Mouse (Mus musculus) intestine, embryonic 15.5 days (tissue): ENCODE data around the gene Sptbn4. TPM values are rescaled to one million over a fixed set of nuclear protein-coding genes. Genes with fewer than 3 reads are reported as not detected.

ENCODE experiments used
- ATAC-seq: fragments of 200-750 bp; cut with Nextera tagmentation; 2 replicates; pipeline ENCODE4 v1.8.0; 2017; ENCODE audit warnings: moderate TSS enrichment, moderate library complexity
- H3K27ac ChIP-seq: fragments of 300-500 bp; sonication (generic); 2 replicates; pipeline ENCODE4 v1.5.1; 2015; ENCODE audit warnings: mild to moderate bottlenecking, inconsistent platforms
- H3K27me3 ChIP-seq: fragments of 300-500 bp; sonication (generic); replicated peaks from 2 replicates; pipeline ENCODE4 v1.6.1; 2015; ENCODE audit warnings: inconsistent platforms
- H3K36me3 ChIP-seq: fragments of 300-500 bp; sonication (generic); 2 replicates; pipeline ENCODE4 v1.6.1; 2015; ENCODE audit warnings: inconsistent platforms
- H3K4me1 ChIP-seq: fragments of 300-500 bp; sonication (generic); replicated peaks from 2 replicates; pipeline ENCODE4 v1.6.1; 2015; ENCODE audit warnings: inconsistent platforms
- H3K4me2 ChIP-seq: fragments of 300-500 bp; sonication (generic); replicated peaks from 2 replicates; pipeline ENCODE4 v1.6.1; 2015; ENCODE audit warnings: mild to moderate bottlenecking, inconsistent platforms
- H3K4me3 ChIP-seq: fragments of 300-500 bp; sonication (generic); replicated peaks from 2 replicates; pipeline ENCODE4 v1.5.1; 2015; ENCODE audit warnings: inconsistent platforms
- H3K9ac ChIP-seq: fragments of 300-500 bp; sonication (generic); 2 replicates; pipeline ENCODE4 v1.6.1; 2015; ENCODE audit warnings: inconsistent platforms
- H3K9me3 ChIP-seq: fragments of 300-500 bp; sonication (generic); 2 replicates; pipeline ENCODE4 v1.6.1; 2016; ENCODE audit warnings: inconsistent platforms
- WGBS: fragments of 180-500 bp; shearing (Covaris S2); methylation state at CpG from one replicate; pipeline ENCODE4 v1.1.7; 2015; 5-methylcytosine and 5-hydroxymethylcytosine counted together
- polyA plus RNA-seq: library from polyadenylated mRNA; unstranded; fragments of >200 nt; fragmentation: Nextera tagmentation; extraction: Ambion mirVana; gene quantifications from 2 replicates; pipeline ENCODE4 v1.2.1, GENCODE M21; 2015

Sptbn4 gene
- polyA plus RNA-seq, 1 experiment from 2014 or later, result 0.33 TPM

- Histone ChIP-seq H3K36me3 (no peaks in the 10 kb centered on the region), H3K4me3 (peak overlapping the region; percentile 58), H3K9ac (peak overlapping the region; percentile 62), H3K4me2 (peak overlapping the region; percentile 95), H3K4me1 (peaks cover 23% of the 10 kb centered on the region), H3K9me3 (no peaks in the 10 kb centered on the region), H3K27me3 (peaks cover 14% of the 10 kb centered on the region), H3K27ac (peak overlapping the region; percentile 38; the same call in 1 of the 2 replicates)
- ATAC-seq, result peak; percentile 16; the same call in 1 of the 2 replicates
- WGBS, result 58% methylated on average over 15 of the region's 15 CpGs
Measured at GRCm38 (mm10) chr7:27448421-27449206, 1.1 kb upstream of the Sptbn4 start.

- WGBS, result 9% methylated on average over 40 of the region's 53 CpGs
- peaks cover 14% of the 10 kb centered on the region for H3K27me3 ChIP-seq
- no peak overlapping the region for H3K27ac ChIP-seq
- H3K4me1 ChIP-seq, result peaks cover 23% of the 10 kb centered on the region
- no peaks in the 10 kb centered on the region for H3K9me3 ChIP-seq
- ATAC-seq, result peak; percentile 14
- H3K36me3 ChIP-seq, result no peaks in the 10 kb centered on the region
- H3K4me2 ChIP-seq, result peak overlapping the region; percentile 99
- H3K4me3 ChIP-seq, result peak overlapping the region; percentile 51
- H3K9ac ChIP-seq, result peak overlapping the region; percentile 51
Measured at GRCm38 (mm10) chr7:27446521-27447418, 716 bp downstream of the Sptbn4 start.

GRCm38 (mm10) chr7:27446051-27446450 lies 1.4 kb downstream of the Sptbn4 start:
- WGBS, result 8% methylated on average over 18 of the region's 18 CpGs
- Histone ChIP-seq H3K9me3 (no peaks in the 10 kb centered on the region), H3K4me1 (peaks cover 23% of the 10 kb centered on the region), H3K27ac (no peak overlapping the region), H3K9ac (peak overlapping the region; percentile 51), H3K36me3 (no peaks in the 10 kb centered on the region), H3K4me2 (peak overlapping the region; percentile 99), H3K27me3 (peaks cover 14% of the 10 kb centered on the region), H3K4me3 (peak overlapping the region; percentile 51)
- no peak for ATAC-seq

GRCm38 (mm10) chr7:27440014-27440413 lies 7.5 kb downstream of the Sptbn4 start:
- no peaks in the 10 kb centered on the region for H3K36me3 ChIP-seq
- no peaks in the 10 kb centered on the region for H3K4me1 ChIP-seq
- no peak overlapping the region for H3K9ac ChIP-seq
- no peaks in the 10 kb centered on the region for H3K27me3 ChIP-seq
- H3K27ac ChIP-seq, result no peak overlapping the region
- H3K4me2 ChIP-seq, result no peak overlapping the region
- H3K9me3 ChIP-seq, result no peaks in the 10 kb centered on the region
- H3K4me3 ChIP-seq, result no peak overlapping the region
- 78% methylated on average over 4 of the region's 4 CpGs for WGBS
- ATAC-seq, result no peak

- H3K9me3 ChIP-seq, result no peaks in the 10 kb centered on the region
- no peak for ATAC-seq
- no peaks in the 10 kb centered on the region for H3K4me1 ChIP-seq
- no peak overlapping the region for H3K4me3 ChIP-seq
- no peak overlapping the region for H3K27ac ChIP-seq
- peaks cover 17% of the 10 kb centered on the region; the same call in 1 of the 2 replicates for H3K27me3 ChIP-seq
- no peak overlapping the region for H3K4me2 ChIP-seq
- no peak overlapping the region for H3K9ac ChIP-seq
- 57% methylated on average over 5 of the region's 5 CpGs for WGBS
- no peaks in the 10 kb centered on the region for H3K36me3 ChIP-seq
Measured at GRCm38 (mm10) chr7:27437544-27437943, 9.9 kb downstream of the Sptbn4 start.

GRCm38 (mm10) chr7:27433794-27434193 lies 13.7 kb downstream of the Sptbn4 start:
- Histone ChIP-seq H3K27ac (no peak overlapping the region), H3K36me3 (no peaks in the 10 kb centered on the region), H3K4me3 (no peak overlapping the region), H3K9ac (no peak overlapping the region), H3K4me2 (no peak overlapping the region), H3K9me3 (no peaks in the 10 kb centered on the region), H3K27me3 (peaks cover 17% of the 10 kb centered on the region; the same call in 1 of the 2 replicates), H3K4me1 (no peaks in the 10 kb centered on the region)
- WGBS, result 6% methylated on average over 10 of the region's 10 CpGs
- peak; percentile 58 for ATAC-seq

- WGBS, result 29% methylated on average over 10 of the region's 10 CpGs
- no peak overlapping the region for H3K9ac ChIP-seq
- H3K4me1 ChIP-seq, result no peaks in the 10 kb centered on the region
- H3K27me3 ChIP-seq, result peaks cover 17% of the 10 kb centered on the region; the same call in 1 of the 2 replicates
- H3K36me3 ChIP-seq, result no peaks in the 10 kb centered on the region
- H3K9me3 ChIP-seq, result no peaks in the 10 kb centered on the region
- ATAC-seq, result peak; percentile 53; the same call in 1 of the 2 replicates
- no peak overlapping the region for H3K27ac ChIP-seq
- no peak overlapping the region for H3K4me2 ChIP-seq
- no peak overlapping the region for H3K4me3 ChIP-seq
Measured at GRCm38 (mm10) chr7:27433349-27433748, 14.1 kb downstream of the Sptbn4 start.

GRCm38 (mm10) chr7:27429135-27429534 lies 18.4 kb downstream of the Sptbn4 start:
- Histone ChIP-seq H3K4me1 (no peaks in the 10 kb centered on the region), H3K27me3 (0 out of 2 replicates have a peak, but pooled peaks cover 8% of the 10 kb centered on the region), H3K36me3 (no peaks in the 10 kb centered on the region), H3K4me3 (no peak overlapping the region), H3K4me2 (no peak overlapping the region), H3K27ac (no peak overlapping the region), H3K9ac (no peak overlapping the region), H3K9me3 (no peaks in the 10 kb centered on the region)
- no peak for ATAC-seq
- WGBS, result 63% methylated on average over 2 of the region's 2 CpGs

- no peaks in the 10 kb centered on the region for H3K36me3 ChIP-seq
- no peak overlapping the region for H3K27ac ChIP-seq
- no peak overlapping the region for H3K4me3 ChIP-seq
- H3K27me3 ChIP-seq, result 0 out of 2 replicates have a peak, but pooled peaks cover 2% of the 10 kb centered on the region
- no peak overlapping the region for H3K4me2 ChIP-seq
- H3K4me1 ChIP-seq, result no peaks in the 10 kb centered on the region
- 78% methylated on average over 11 of the region's 11 CpGs for WGBS
- ATAC-seq, result no peak
- H3K9me3 ChIP-seq, result no peaks in the 10 kb centered on the region
- no peak overlapping the region for H3K9ac ChIP-seq
Measured at GRCm38 (mm10) chr7:27428002-27428401, 19.5 kb downstream of the Sptbn4 start.

GRCm38 (mm10) chr7:27427387-27427786 lies 20.1 kb downstream of the Sptbn4 start:
- Histone ChIP-seq H3K36me3 (no peaks in the 10 kb centered on the region), H3K27me3 (no peaks in the 10 kb centered on the region), H3K4me1 (no peaks in the 10 kb centered on the region), H3K27ac (no peak overlapping the region), H3K9ac (no peak overlapping the region), H3K4me3 (no peak overlapping the region), H3K4me2 (no peak overlapping the region), H3K9me3 (no peaks in the 10 kb centered on the region)
- 100% methylated on average over 1 of the region's 1 CpGs for WGBS
- ATAC-seq, result no peak

GRCm38 (mm10) chr7:27423556-27424326 lies 23.7 kb downstream of the Sptbn4 start:
- Histone ChIP-seq H3K36me3 (no peaks in the 10 kb centered on the region), H3K4me1 (no peaks in the 10 kb centered on the region), H3K4me2 (no peak overlapping the region), H3K27me3 (no peaks in the 10 kb centered on the region), H3K27ac (no peak overlapping the region), H3K9ac (no peak overlapping the region), H3K9me3 (no peaks in the 10 kb centered on the region), H3K4me3 (no peak overlapping the region)
- no peak for ATAC-seq
- 76% methylated on average over 12 of the region's 12 CpGs for WGBS

GRCm38 (mm10) chr7:27419101-27419500 lies 28.4 kb downstream of the Sptbn4 start:
- no peaks in the 10 kb centered on the region for H3K9me3 ChIP-seq
- ATAC-seq, result no peak
- no peaks in the 10 kb centered on the region for H3K36me3 ChIP-seq
- WGBS, result 83% methylated on average over 3 of the region's 3 CpGs
- H3K4me1 ChIP-seq, result no peaks in the 10 kb centered on the region
- H3K4me3 ChIP-seq, result no peak overlapping the region
- H3K27ac ChIP-seq, result no peak overlapping the region
- H3K27me3 ChIP-seq, result no peaks in the 10 kb centered on the region
- H3K4me2 ChIP-seq, result no peak overlapping the region
- H3K9ac ChIP-seq, result no peak overlapping the region
